Mouse (Mus musculus) ES-Bruce4 (cell line): ENCODE measurements around the gene Cdh6.

ENCODE experiments used
- CTCF ChIP-seq: IDR thresholded peaks from one replicate; pipeline ENCODE4 v1.8.1; 2011; ENCODE audit warnings: low read depth, low read length
- EP300 ChIP-seq: IDR thresholded peaks from 2 replicates; pipeline ENCODE4 v1.6.1; 2011; ENCODE audit warnings: low read depth, low read length; ENCODE audit not compliant: insufficient read depth
- POLR2A ChIP-seq: IDR thresholded peaks from one replicate; pipeline ENCODE4 v1.8.1; 2011; ENCODE audit warnings: low read length; ENCODE audit not compliant: insufficient read depth

DNA sequence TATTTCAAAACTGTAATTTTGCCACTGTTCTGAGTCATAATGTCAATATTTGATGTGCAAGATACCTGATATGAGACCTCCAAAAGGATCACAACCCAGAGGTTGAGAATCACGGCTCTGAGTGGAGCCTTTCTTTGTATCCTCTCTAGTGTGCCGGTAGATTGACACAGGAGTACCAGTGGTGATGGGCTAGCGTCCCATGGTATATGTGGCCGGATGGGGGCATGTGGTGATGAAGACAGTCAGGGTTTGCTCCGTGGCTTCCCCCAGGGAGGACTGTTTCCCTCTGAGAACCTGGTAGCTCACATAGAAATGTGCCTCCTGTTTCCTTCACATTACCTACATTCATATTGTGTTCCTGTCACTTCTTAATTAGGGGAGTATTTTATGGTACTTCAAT lies 43.2 kb downstream of the Cdh6 start:
- TF ChIP-seq CTCF (no peak), EP300 (no peak), POLR2A (no peak)
